Mouse (Mus musculus): ENCODE measurements at regions not wholly inside any gene's neighbourhood (a gene's known extent, or its start where the extent isn't known, plus 50 kb on each side); places are given as distances from the start of the nearest gene placed in this dataset.

DNA sequence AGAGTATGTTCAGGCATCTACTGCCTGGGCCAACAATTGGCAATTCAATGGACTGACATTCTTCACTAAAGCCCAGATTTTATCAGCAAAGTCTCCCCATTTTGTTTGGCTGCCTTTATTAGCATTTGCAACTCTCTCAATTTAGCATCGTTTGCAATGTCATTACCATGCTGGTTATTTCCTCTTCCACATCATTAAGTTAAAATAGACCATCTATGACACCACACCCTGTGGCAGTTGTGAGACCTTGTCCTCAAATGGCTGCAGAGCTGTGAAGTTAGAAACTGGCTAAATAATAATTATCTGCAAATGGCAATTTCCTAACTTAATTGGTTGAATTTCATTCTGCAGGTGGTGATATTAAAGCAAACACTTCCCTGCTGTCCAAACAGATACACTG, 381.8 kb downstream of the H2al1n start:
- no peak for DNase-seq

DNA sequence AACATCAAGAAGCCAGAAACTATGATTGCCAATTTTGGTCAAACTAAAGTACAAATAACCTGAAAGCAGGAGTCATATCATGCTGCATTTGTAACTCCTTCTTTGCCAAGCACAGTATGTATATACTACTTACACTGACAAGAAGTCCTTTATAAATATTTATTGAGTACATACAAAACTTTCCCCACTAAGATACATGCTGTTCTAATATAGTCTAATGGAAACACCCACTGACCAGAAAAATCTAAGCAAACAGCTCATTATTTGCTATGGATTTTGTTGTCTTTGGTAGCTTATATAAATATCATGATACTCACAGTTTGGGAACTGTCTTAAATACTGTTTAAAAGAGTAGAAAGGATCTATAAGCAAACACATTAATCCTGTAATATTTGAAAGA, 385.9 kb downstream of the H2al1n start:
- no peak for DNase-seq

DNA sequence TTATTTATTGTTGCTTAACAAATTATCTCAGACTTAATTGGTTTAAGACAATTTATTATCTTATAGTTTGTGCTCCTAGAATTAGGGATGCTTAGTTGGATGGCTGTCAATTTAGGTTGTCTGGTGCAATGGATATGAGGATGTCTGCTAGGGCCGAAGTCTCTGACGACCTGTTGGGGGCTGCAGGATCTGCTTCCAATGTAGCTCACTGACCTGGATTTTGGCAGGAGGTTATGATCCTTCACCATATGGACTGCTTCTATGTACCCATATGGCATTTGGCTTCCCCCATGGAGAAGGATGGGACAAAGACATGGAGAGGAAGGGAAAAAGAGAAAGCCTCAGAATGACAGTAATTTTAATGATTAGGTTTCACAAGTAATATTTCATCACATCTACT, 391.0 kb downstream of the H2al1n start:
- no peak for DNase-seq

DNA sequence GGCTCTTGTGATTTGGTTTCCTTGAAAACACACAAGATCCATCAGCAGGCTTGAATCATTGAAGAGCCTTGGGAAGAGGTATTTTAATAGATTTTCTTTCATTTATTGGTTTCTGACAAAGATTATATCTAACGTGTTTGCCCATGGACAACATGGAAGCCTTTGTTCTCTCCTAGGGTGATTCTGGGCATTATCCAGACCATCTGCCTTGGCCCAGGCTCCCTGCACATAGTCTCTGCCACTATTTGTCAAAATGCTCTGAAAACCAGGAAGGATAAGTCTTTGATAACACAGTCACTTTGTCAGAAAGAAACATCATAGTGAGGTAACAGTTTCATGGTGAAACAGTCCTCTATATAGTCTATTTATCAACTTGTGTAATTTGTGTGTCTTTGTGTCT, 398.2 kb downstream of the H2al1n start:
- no peak for DNase-seq

DNA sequence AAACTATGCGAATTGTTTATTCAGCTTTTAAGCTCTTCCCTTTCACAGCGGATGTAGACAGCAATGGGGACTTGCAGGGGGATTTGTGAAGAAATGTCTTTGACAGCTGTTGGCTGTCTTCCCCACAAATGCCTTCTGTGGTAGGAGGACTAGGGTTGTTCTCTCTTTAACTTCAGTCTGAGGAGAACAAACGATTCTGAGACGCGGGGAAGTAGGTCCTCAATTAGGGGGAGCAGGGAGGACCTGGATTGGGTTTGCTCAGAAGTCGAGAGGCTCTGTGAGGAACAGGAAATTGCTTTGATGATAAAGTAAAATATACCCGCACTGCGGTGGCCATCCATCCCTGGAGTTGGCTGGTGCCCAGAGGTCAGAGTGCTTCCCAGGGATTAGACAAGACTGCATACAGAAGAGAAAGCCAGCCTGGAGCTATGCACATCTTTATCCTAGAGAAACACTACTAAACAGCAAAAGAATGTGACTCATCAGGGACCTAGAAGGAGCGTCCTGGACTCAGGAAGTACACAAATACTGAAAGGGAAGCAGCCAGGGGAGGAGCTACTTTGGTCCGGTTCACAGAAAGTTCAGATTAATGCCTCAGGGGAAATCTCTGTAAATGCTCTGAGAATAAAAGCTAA, 417.4 kb downstream of the H2al1n start:
- peak; percentile 17 for DNase-seq

DNA sequence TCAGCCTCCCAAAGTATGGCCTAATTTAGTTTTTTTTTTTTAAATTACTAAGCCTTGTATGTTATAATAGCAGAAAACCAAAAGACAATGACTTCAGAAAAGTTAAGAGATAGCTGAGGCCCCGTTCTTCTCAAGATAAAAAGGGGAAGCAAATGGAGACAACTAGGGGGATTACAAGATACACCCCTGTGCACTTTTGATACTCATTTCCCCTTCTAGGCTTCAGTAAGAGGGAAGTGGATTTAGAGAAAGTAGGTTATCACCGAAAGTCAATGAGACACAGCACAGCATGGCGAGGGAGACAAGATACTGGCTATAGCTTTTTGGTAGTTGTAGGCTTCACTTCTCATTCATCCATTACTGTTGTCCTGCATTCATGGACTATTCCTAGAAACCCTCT, 428.4 kb downstream of the H2al1n start:
- no peak for DNase-seq

DNA sequence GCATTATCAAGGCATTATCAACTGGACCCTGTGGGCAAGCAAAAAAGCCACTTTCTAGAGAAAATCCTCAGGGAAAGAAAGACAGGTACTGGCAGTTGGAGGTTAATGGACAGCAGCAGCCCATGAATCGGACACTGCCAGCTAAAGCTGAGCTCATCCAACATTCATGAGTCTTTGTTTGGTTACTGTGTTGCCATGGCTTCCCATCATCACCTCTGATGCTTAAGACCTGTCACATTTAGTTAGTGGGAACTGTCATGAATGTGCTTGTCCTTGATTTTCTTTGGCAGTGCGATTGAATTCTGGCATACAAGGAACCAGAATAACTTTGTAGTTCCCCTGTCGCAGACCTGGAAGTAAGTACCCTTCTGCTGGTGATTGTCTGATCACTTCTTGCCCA, 453.9 kb downstream of the H2al1n start:
- DNase-seq = no peak

DNA sequence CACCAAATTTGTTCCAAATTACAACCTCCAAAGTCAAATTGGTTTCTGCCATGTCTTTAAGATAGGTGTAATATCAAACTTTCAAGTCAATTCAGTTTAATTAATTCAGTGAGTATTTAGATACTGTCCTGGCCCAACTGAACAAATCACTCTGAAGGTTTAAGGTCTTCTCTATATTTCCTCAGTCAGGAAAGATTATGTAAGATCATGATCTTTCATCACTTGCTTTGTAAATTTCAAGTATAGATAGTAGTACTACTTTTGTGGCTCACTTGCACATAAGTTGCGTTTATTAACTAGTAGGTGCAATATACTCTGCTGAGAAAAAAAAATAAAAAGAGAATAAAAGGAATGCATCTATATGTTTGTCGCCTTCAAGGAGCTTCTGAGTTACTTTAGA, 485.4 kb downstream of the H2al1n start:
- no peak for DNase-seq

DNA sequence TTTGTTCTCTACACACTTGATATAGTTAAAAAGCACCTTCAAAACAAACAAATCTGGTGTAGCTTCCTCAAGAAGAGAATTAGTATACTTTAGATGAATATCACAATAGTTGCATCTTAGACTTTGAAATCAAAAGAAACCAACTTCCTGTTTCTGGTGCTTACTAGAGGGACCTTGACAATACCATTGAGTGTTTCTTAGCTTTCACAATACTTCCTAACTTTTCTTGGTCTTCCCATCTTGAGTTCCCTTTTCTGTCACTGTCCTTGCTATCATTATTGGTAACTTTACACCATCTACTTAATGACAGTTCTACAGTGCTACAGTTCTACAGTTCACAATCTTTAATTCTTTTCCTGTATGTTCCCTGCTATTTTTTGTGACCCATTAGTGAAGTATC, 528.1 kb downstream of the H2al1n start:
- DNase-seq = no peak

Data from kidney, adult 18-20 months (tissue).